Mouse (Mus musculus) frontal cortex, postnatal 14 days (tissue): ENCODE results near the gene Ap1b1.

Experiments
- DNase-seq, 2 experiments: peaks; one replicate each; pipeline ENCODE4 v3.0.0; 2022; ENCODE audit warnings: low spot score in 2 of 2

The Ap1b1 gene

GRCm38 (mm10) chr11:4986695-4987486 is at the start of gene Ap1b1:
Gene Ap1b1 (plus strand): TSS chr11:4986824.
- peak; percentile 70 to 82 for DNase-seq

- DNase-seq = no peak
Observed at GRCm38 (mm10) chr11:4946530-4946929, 40.1 kb upstream of the Ap1b1 start.

DNA sequence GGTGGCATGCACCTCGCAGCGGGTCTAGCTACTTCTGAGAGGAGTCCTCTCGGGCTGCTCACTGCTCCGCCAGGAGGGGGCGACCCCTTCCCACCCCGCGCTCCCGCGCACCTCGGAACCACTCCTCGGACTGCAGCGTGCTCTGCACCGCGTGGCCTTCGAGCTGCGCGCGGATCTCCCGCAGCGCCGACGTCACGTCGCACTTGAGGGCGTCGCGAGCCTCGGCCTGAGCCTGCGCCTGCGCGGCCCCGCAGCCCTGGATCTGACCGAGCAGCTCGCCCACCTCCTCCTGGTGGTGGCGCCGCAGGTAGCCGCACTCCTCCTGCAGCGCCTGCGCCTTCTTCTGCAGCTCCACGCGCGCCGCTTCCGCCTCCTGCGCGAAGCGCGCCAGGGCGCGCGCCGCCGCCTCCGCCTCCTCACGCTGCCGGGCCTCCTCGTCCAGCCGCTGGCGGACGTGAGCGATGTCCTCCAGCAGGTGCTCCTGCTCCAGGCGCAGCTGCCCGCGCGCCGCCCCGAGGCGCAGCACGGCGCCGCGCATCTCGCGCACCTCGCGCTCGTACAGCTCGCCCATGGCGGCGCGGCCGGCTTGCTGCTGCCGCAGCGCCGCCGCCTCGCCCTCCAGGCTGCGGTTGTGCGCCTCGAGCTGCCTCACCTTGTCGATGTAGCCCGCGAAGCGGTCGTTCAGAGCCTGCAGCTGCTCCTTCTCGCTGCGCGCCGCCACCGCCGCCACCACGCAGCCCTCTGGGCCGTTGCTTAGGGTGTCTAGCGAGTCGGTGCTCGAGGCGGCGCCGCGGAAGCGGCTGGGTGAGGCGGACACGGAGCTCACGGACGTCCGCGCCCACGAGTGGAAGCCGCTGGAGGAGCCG is 39.4 kb upstream of the Ap1b1 start:
- DNase-seq = peak; percentile 79 to 84

DNA sequence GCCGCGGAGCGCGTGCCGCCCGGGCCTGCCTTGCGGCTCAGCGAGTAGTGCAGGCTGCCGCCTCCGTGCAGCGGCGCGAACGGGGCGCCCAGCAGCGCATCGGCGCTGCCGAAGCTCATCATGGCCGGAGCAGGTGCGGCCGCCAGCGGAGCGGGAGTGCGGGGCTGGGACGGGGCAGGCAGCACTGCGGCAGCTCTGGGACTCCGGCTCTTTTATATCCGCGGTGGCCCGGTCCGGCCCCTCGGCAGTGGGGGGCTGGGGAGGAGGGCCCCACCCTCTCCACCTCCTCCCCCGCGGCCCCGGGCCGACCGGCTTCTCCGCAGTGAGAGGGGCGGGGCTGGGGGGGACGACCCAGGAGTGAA is 38.8 kb upstream of the Ap1b1 start, which contains the start of gene Nefh:
Nefh (minus strand) TSS at position 252 of the 362 bp plus-strand sequence.
- peak in 1 of 2 experiments; percentile 19 for DNase-seq

- no peak for DNase-seq
Observed at GRCm38 (mm10) chr11:4948792-4949191, 37.8 kb upstream of the Ap1b1 start.

DNA sequence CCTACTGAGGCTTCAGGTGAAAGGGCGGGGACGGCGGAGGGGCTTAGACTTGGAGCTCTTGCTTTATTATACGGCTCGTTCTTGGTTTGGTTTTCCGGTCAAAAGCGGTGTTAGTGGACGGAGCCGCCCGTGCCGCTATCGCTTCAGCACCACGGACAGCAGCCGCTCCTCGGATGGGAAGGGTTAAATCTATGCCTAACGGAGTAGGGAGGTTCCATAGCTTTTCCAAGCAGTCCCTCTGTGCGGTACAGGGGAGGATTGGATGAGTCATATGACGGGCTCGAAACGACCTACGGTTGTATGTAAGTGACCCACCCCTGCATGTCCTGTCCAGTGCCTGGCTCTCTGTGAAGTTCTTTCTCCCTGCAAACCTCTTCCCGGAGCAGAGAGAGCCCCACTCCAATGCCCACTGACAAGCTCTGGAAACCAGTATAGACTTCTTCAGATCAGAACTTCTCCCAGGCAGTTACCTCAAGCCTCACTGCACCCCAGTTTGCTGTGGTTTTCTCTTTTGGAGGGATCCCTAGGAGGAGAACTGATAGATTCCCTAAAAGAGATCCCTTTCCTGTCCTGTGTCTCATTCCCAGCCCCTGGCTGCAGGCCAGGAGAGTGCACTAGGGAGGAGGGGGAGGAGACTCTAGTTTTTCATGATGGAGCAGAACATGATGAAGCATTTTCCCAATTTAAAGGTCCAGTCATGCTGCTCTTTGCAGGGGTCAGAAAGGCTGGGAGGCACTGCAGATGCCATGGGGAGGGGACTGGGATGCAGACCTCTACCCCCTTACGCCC is 37.2 kb upstream of the Ap1b1 start:
- DNase-seq = no peak

GRCm38 (mm10) chr11:4953401-4953800 is 33.2 kb upstream of the Ap1b1 start:
- no peak for DNase-seq

- DNase-seq = no peak
Observed at GRCm38 (mm10) chr11:4953918-4954317, 32.7 kb upstream of the Ap1b1 start.

GRCm38 (mm10) chr11:4963099-4963808 is 23.4 kb upstream of the Ap1b1 start:
- no peak for DNase-seq

GRCm38 (mm10) chr11:4966325-4966724 is 20.3 kb upstream of the Ap1b1 start:
- no peak for DNase-seq

DNA sequence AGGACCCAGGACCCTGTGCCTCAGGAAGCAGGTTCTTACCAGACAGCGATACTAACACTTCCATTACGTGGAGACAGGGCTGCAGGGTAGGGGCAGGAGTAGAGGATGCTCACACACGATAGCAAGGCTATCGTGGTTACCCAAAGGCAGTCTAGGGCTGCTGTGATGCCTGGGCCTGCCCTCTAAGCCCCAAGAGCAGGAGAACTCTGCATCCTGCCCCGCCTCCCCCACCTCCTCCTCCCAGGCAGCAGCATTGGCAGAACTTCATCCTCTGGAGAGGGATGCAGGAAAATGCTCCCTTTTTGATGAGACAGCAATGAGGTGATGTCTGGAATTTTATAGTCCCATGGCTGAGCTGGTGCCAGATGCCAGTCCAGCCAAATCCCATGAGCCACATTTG is 19.7 kb upstream of the Ap1b1 start:
- DNase-seq = no peak

DNA sequence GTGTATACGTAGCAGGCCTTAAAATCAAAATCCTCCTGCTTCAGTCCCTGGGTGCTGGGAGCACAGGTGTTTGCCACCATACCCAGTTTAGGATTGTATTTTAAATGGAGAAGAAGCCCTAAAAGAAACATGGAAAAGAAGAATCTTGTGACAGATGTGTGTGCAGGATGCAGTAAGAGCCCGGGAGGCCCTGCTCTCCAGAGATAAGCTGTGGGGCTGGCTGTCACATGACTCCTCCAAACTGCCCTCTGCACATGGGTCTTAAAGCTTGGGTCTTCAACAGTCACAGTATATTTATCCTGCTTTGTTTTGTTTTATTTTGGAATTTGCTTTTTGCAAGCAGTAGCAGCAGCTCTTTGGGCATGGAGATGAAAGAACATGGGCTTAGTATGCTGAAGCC is 19.1 kb upstream of the Ap1b1 start:
- no peak for DNase-seq

DNA sequence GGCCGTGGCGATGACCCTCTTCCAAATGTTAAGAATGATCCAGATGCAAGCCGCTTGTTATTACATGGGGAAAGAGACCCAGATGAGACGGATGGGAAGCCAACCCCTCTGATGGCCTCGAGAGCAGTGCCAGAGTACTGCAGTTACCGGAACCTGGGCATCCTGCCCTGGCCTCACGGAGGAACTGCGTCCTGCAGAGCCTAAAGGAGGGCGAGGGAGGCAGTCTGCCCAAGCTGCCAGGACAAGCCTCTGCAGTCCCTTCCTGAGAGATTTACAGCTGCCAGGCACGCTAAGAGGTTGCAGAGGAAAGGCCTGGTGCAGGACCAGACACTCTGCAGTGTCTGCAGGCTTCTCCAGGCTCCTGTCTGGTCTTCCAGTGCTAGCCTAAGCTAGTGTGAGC is 18.2 kb upstream of the Ap1b1 start:
- DNase-seq = no peak

- DNase-seq = peak in 1 of 2 experiments; percentile 41
Observed at GRCm38 (mm10) chr11:4972967-4973870, 13.4 kb upstream of the Ap1b1 start.

DNA sequence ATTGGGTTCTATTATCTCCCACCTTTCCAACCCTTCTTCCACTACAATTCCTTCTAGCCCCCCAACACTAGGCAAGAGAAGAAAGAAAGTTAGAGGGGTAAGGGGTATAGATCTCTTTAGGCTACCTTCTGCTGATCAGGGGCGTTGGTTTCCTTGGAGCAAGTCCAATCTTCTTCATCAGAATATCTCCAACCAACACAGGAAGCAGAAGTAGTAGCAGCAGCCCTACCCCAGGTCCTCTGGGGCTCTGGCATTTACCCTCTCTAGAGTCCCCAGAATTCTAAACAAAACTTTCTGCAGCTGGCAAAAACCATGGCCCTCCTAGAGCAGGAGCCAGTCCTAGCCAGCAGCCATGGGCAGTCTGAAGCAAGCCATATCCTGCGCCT is 12.8 kb upstream of the Ap1b1 start:
- DNase-seq = no peak

DNA sequence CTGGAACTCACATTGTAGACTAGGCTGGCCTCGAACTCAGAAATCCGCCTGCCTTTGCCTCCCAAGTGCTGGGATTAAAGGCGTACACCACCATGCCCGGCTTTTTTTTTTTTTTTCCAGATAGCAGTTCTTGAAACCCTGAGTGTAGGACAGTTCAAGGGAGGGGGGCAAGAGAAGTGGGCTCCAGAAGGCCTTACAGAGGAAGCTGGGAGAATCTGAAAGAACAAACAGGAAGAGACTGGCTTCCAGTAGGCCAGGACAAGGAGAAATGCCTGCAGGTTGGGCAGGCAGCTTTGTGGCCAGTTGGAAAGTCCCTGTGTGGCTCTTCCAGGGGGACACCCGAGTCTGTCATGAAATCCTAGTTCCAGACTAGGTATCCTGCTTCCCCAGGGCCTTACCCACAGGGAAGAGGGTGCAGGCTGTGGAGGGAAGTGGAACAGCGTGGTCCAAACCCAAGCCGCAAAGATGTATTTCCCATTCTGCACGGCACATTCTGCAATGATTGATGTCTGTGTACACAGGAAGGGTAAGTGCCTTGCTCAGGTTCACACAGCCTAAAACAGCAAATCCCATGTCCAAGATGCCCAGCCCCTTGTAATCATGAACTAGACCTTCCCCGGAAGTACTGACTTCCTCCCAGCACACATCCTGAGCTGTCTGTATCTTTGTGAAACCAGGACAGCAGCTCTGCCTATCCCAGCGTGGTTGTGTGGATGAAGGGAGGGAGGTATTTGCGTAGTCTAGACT is 12.1 kb upstream of the Ap1b1 start:
- no peak for DNase-seq

- DNase-seq = peak in 1 of 2 experiments; percentile 35
Observed at GRCm38 (mm10) chr11:4975623-4976022, 11.0 kb upstream of the Ap1b1 start.

DNA sequence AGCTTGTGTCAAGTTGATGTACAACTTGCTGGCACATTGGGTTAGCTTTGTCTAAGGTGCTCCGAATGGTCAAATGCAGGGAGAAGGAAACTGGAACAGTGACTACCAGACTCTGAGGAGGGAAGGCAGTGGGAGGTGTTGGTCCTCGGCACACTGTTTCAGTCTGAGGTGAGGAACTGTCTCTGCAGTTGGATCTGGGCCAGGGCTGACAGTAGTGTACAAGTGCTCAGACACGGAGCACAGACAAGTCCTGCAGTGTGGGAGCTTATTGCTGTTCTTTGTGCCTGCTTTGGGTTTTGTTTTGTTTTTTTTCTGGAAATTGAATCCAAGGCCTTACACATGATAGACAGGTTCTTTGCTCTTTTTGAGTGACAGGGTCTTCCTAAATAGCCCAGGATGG is 3.6 kb upstream of the Ap1b1 start:
- DNase-seq = no peak

DNA sequence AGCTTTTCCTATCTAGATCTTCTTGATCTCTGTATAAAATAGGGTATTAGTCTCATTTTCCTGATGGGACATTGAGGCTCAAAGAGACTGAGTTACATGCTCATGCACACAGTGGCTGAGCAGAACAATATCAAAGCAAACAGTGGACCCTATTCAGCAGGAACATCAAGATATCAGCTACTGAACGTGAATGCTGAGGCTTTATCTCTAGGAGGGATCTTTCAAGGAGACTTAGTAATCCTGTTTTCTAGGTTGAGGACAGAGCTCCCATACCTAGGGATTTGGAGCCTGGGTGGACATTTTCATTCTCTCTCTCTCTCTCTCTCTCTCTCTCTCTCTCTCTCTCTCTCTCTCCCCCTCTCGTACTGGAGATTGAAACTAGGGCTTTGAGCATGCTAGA is 3.1 kb upstream of the Ap1b1 start:
- DNase-seq = no peak

- DNase-seq = no peak
Observed at GRCm38 (mm10) chr11:4984249-4984648, 2.4 kb upstream of the Ap1b1 start.
